Mouse (Mus musculus): ENCODE measurements around the gene Sept1. TPM values are rescaled to one million over a fixed set of nuclear protein-coding genes. Genes with fewer than 3 reads are reported as not detected.

The Sept1 gene
- polyA plus RNA-seq, 1 experiment = 3.2 TPM

DNA sequence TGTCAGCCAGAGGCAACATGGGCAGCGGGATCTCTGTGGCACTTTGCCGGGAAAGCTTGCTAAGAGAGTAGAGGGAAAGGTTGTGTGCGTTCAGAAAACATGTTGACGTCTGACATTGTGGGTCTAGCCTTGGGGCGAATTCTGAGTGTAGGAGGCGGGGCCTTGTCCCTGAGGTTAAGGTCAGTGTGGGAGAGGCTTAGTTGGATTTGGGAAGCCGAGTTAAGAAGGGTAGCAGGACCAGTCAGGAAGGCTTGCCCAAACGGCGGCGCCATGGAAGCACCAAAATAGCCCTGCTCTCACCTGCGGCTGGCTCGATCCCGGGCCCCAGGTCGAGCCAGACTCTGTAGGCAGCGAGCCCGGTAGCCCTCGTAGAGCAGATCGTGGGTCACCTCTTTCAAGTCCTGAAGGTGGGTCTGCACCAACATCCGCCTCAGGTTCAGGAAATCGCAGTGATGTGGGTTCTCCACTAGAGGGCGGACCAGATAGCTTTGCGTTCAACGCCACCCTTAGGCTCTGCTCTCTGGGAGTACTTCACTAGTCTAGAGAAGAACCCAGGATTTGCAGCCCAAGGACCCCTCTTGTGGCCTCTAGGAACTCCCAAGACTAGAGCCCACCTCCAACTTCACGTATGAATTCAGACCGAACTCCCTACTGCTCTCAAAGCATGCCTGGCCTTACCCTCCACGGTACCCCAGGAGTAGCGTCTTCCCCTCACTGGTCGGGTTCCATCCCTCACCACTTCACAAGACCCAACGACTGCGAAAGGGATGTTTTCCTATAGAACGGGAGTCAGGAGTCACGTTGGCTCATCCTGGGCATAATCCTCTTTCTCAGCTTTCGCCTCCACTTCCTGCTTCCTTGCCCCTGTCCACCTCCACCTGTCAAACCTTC lies 17.7 kb downstream of the Sept1 start:
- H3K27ac ChIP-seq (ENCODE audit: control insufficient read depth, insufficient read depth, low read depth, low read length) = 0 out of 2 replicates have a peak overlapping the region, but pooled peaks have one; percentile 20
- TF ChIP-seq POLR2A (IDR thresholded peaks at IDR 0.05; ENCODE audit: control insufficient read depth, low read depth, low read length) = no peak
- peak; percentile 87; the same call in 1 of the 2 replicates for TF ChIP-seq CTCF (IDR thresholded peaks at IDR 0.05; ENCODE audit: control insufficient read depth, insufficient read depth, insufficient replicate concordance, low read depth, low read length)
- peaks cover 21% of the 10 kb centered on the region for H3K4me1 ChIP-seq (ENCODE audit: control insufficient read depth, insufficient read depth, low read length)
- no peaks in the 10 kb centered on the region for H3K36me3 ChIP-seq (ENCODE audit: control insufficient read depth, insufficient read depth, low read length)
- H3K27me3 ChIP-seq (ENCODE audit: control insufficient read depth, insufficient read depth, low read length) = no peaks in the 10 kb centered on the region
- peak overlapping the region; percentile 64 for H3K4me3 ChIP-seq (ENCODE audit: control insufficient read depth, low read depth, low read length)

DNA sequence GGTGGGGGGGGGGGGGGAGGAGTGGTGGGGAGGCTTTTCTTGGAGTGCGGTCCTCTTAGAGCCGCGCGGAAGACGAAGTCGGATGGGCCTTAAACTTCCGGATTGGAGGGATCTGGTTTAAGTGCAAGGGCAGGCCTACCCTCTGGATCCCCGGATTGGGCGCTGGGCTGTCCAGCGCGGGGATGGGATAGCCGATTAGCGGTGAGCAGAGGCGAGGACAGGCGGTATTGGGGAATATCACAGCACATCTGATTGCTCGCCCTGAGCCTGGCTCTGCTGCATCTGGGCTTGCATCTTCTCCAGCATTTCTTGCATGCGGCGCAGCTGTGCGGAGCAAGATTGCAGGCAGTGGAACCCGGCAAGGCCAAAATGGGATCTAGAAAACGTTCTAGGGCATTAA lies 18.4 kb downstream of the Sept1 start:
- peak overlapping the region; percentile 64 for H3K4me3 ChIP-seq (ENCODE audit: control insufficient read depth, low read depth, low read length)
- no peaks in the 10 kb centered on the region for H3K27me3 ChIP-seq (ENCODE audit: control insufficient read depth, insufficient read depth, low read length)
- H3K36me3 ChIP-seq (ENCODE audit: control insufficient read depth, insufficient read depth, low read length) = no peaks in the 10 kb centered on the region
- H3K4me1 ChIP-seq (ENCODE audit: control insufficient read depth, insufficient read depth, low read length) = peaks cover 21% of the 10 kb centered on the region
- no peak for TF ChIP-seq CTCF (IDR thresholded peaks at IDR 0.05; ENCODE audit: control insufficient read depth, insufficient read depth, insufficient replicate concordance, low read depth, low read length)
- H3K27ac ChIP-seq (ENCODE audit: control insufficient read depth, insufficient read depth, low read depth, low read length) = no peak overlapping the region

DNA sequence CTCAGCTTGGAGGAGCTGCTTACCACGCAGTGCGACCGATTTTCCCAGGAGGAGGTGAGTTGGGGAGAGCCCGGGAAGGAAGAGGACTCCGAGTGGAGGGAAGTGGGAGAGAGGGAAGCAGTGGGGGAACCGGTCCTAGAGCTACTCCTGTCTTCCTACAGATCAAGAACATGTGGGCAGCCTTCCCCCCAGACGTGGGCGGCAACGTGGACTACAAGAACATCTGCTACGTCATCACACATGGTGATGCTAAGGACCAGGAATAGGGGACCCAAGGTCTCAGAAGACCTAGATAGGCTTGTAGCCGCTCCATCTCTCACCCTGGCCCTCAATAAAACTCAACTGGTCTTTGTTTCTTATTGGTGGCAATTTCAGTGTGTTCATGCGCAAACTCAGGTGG lies 19.0 kb downstream of the Sept1 start:
- Histone ChIP-seq H3K4me3 (ENCODE audit: control insufficient read depth, low read depth, low read length) (no peak overlapping the region), H3K36me3 (ENCODE audit: control insufficient read depth, insufficient read depth, low read length) (no peaks in the 10 kb centered on the region), H3K27ac (ENCODE audit: control insufficient read depth, insufficient read depth, low read depth, low read length) (no peak overlapping the region), H3K4me1 (ENCODE audit: control insufficient read depth, insufficient read depth, low read length) (peaks cover 24% of the 10 kb centered on the region), H3K27me3 (ENCODE audit: control insufficient read depth, insufficient read depth, low read length) (no peaks in the 10 kb centered on the region)
- TF ChIP-seq POLR2A (IDR thresholded peaks at IDR 0.05; ENCODE audit: control insufficient read depth, low read depth, low read length) (no peak), CTCF (IDR thresholded peaks at IDR 0.05; ENCODE audit: control insufficient read depth, insufficient read depth, insufficient replicate concordance, low read depth, low read length) (no peak)

DNA sequence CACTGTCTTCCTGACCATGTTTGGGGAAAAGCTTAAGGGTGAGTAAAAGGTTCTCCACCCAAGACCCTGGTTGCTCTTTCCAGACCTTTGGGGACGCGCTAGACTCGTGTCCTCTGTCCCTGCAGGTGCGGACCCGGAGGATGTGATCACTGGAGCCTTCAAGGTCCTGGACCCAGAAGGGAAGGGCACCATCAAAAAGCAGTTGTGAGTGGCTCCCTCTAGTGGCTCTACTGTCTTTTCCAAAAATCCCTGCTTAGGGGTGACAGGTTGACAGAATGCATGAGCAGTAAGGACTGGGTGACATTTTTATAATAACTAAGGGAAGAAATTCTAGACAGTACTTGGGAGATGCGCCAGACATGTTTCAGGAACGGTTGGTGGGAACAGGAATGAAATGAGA lies 19.4 kb downstream of the Sept1 start:
- no peak overlapping the region for H3K4me3 ChIP-seq (ENCODE audit: control insufficient read depth, low read depth, low read length)
- H3K36me3 ChIP-seq (ENCODE audit: control insufficient read depth, insufficient read depth, low read length) = no peaks in the 10 kb centered on the region
- H3K27ac ChIP-seq (ENCODE audit: control insufficient read depth, insufficient read depth, low read depth, low read length) = no peak overlapping the region
- TF ChIP-seq CTCF (IDR thresholded peaks at IDR 0.05; ENCODE audit: control insufficient read depth, insufficient read depth, insufficient replicate concordance, low read depth, low read length) (peak; percentile 25; the same call in 1 of the 2 replicates), POLR2A (IDR thresholded peaks at IDR 0.05; ENCODE audit: control insufficient read depth, low read depth, low read length) (no peak)
- peaks cover 27% of the 10 kb centered on the region for H3K4me1 ChIP-seq (ENCODE audit: control insufficient read depth, insufficient read depth, low read length)
- no peaks in the 10 kb centered on the region for H3K27me3 ChIP-seq (ENCODE audit: control insufficient read depth, insufficient read depth, low read length)

DNA sequence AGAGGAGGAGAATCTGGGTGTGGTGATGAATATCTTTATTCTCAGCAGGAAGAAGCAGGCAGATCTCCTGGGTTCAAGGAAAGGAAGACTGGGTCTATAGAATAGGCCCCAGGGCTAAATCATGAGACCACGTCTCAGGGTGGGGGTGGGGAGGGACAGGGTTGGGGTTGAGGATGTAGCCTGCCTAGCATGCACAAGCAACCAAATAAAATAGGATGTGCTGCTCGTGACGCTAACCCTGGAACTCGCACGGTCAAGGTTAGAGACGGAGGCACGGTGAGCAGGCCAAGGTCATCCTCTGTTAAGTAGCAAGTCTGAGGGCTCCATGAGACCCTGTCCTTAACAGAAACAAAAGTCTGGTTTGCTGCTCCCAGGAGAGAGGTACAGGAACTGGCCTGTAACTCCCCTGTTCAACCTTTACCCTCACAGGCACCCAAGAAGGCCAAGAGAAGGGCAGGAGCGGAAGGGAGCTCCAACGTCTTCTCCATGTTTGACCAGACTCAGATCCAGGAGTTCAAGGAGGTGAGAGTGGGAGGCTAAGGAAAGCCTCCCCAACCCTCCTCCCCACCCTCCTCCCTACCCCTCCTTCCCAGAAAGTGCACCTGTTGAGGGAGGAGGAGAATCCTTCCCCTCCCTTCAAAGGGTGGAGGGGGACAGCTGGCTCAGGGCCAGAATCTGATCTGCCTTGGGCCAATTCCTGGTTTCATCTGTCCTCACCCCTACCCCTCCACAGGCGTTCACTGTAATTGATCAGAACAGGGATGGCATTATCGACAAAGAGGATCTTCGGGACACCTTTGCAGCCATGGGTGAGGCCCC lies 20.3 kb downstream of the Sept1 start:
- no peaks in the 10 kb centered on the region for H3K27me3 ChIP-seq (ENCODE audit: control insufficient read depth, insufficient read depth, low read length)
- no peak overlapping the region for H3K27ac ChIP-seq (ENCODE audit: control insufficient read depth, insufficient read depth, low read depth, low read length)
- no peak overlapping the region for H3K4me3 ChIP-seq (ENCODE audit: control insufficient read depth, low read depth, low read length)
- peaks cover 29% of the 10 kb centered on the region for H3K4me1 ChIP-seq (ENCODE audit: control insufficient read depth, insufficient read depth, low read length)
- no peak for TF ChIP-seq CTCF (IDR thresholded peaks at IDR 0.05; ENCODE audit: control insufficient read depth, insufficient read depth, insufficient replicate concordance, low read depth, low read length)
- no peak for TF ChIP-seq POLR2A (IDR thresholded peaks at IDR 0.05; ENCODE audit: control insufficient read depth, low read depth, low read length)
- H3K36me3 ChIP-seq (ENCODE audit: control insufficient read depth, insufficient read depth, low read length) = no peaks in the 10 kb centered on the region

DNA sequence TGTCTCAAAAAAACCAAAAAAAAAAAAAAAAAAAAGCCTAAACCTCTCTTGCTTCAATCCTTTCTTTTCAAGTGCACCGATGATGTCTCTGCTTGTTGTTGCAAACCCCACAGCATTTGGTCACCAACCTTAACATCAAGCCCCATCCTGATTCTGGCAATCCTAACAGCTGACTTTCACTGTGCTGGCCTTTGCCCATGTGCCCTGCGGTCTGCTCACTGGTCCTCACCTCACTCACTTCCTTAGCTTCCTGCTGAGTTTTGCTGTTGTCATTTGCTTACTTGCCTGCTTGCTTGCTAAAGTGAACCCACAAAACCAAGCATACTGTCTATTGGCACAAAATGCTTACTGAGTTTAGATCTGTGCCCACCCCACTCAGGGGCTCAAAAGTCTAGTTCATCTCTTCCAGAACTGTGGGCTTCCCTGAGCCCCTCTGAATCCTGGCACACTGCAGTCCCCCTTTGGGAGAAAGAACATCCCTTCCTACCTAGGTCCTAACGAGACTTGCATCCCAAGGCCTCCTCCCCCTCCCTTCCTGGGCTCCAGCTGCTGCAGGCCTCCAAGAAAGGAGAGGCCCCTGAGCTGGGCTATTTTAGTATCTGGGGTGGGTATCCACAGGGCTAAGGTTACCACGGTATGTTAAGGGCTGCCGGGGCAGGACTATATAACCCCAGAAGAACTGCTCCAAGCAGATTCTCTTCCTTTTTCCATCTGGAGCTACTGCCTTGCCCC lies 21.8 kb downstream of the Sept1 start:
- no peaks in the 10 kb centered on the region for H3K36me3 ChIP-seq (ENCODE audit: control insufficient read depth, insufficient read depth, low read length)
- no peak overlapping the region for H3K27ac ChIP-seq (ENCODE audit: control insufficient read depth, insufficient read depth, low read depth, low read length)
- peaks cover 32% of the 10 kb centered on the region for H3K4me1 ChIP-seq (ENCODE audit: control insufficient read depth, insufficient read depth, low read length)
- TF ChIP-seq CTCF (IDR thresholded peaks at IDR 0.05; ENCODE audit: control insufficient read depth, insufficient read depth, insufficient replicate concordance, low read depth, low read length) (no peak), POLR2A (IDR thresholded peaks at IDR 0.05; ENCODE audit: control insufficient read depth, low read depth, low read length) (no peak)
- no peak overlapping the region for H3K4me3 ChIP-seq (ENCODE audit: control insufficient read depth, low read depth, low read length)
- H3K27me3 ChIP-seq (ENCODE audit: control insufficient read depth, insufficient read depth, low read length) = no peaks in the 10 kb centered on the region
